Mouse (Mus musculus) CH12.LX (cell line): ENCODE measurements around the gene Tmem45a.

Source experiments
- EP300 ChIP-seq: IDR thresholded peaks from 2 replicates; pipeline ENCODE4 v1.6.1; 2011; ENCODE audit warnings: low read length, improper control_type of control experiment
- POLR2A ChIP-seq: IDR thresholded peaks from 2 replicates; pipeline ENCODE4 v1.6.1; 2011; ENCODE audit warnings: low read depth, mild to moderate bottlenecking, improper control_type of control experiment, low read length
- POLR2AphosphoS2 ChIP-seq: IDR thresholded peaks from 2 replicates; pipeline ENCODE4 v1.6.1; 2011; ENCODE audit warnings: low read depth, low read length, improper control_type of control experiment
- USF1 ChIP-seq: IDR thresholded peaks from 2 replicates; pipeline ENCODE4 v1.6.1; 2014; ENCODE audit warnings: low read depth, mild to moderate bottlenecking, inconsistent platforms, low read length, improper control_type of control experiment

DNA sequence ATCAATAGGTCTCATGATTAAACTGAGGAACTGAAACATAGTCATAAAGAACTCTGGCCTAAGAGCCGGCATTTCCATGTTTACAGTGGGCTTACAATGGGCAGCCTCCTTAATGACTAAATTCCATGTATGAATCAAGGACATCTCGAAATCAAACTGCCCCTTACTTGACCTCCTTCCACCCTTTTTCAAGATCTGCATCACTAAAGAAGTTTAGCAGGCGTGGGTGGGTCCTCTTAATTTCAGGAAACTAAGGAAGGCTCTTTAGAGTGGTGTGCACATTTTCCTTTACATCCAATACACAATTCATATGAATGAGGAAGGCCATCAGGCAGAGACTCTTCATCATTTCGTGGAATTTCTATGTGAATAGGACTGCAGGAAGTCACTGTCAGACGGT, 17.6 kb downstream of the Tmem45a start:
- no peak for TF ChIP-seq POLR2A
- TF ChIP-seq USF1 = no peak
- TF ChIP-seq POLR2AphosphoS2 = no peak
- no peak for TF ChIP-seq EP300
